Mouse (Mus musculus): ENCODE results near the gene Myh14. TPM values are rescaled to one million over a fixed set of nuclear protein-coding genes. Genes with fewer than 3 reads are reported as not detected.
A peak's percentile ranks its signal among the peaks of the same experiment; 100 is the strongest.
"Not testable (repeated sequence)": the region's sequence is repeated elsewhere in the genome, so short reads cannot be mapped to it uniquely, and the experiment has no call there.

The Myh14 gene
- 10 to 100 TPM; 17.7 to 20.6 TPM for total RNA-seq (2021)

DNA sequence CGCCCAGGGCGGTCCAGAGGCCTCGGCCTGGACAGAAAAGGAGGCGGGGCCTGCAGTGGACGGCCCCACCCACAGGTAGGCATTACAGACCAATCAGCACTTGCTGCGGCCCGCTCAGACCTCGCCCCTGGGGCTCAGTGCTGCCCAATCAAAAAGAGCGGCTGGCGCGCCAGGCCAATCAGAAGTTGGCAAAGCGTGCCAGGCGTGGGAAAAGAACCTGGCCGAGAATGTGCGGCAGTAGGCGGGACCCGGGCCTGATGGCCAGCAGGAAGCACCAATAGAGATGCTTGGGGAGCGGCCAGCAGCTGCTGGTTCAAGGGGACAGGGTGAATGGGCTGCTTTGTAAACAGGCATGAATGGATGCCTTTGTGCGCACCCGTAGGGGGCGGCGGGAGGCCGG lies at the start of gene Myh14:
Myh14 (minus strand) TSS at position 41 of the 400 bp plus-strand sequence.
- DNase-seq (ENCODE audit: low spot score in 2 of 2): peak; percentile 89 to 90
- intact Hi-C loops (cut with DNase I): loop anchor here (5.0 kb wide), 1 partner anchor 51 kb away; no protein-coding TSS in a partner anchor

DNA sequence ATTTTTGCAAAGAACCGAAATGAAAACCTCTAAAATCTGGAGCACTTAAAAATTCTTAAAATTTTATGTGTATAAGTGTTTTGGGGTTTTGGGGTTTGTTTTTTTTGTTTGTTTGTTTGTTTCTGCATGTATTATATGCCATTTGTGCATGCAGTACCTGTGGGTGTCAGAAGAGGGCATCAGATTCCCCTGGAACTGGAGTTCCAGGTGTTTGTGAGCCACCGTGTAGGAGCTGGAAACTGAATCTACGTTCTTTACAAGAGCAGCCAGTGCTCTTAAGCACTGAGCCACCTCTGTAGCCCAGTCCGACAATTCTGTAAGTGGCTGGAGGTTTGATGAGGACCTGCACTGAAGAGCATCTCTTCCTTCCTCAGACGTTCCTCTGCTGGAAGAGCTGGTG lies 39.2 kb upstream of the Myh14 start:
- DNase-seq (ENCODE audit: low spot score in 2 of 2): no peak
- intact Hi-C loops (cut with DNase I): loop anchor here (5.0 kb wide), 1 partner anchor 77 kb away; no protein-coding TSS in a partner anchor

DNA sequence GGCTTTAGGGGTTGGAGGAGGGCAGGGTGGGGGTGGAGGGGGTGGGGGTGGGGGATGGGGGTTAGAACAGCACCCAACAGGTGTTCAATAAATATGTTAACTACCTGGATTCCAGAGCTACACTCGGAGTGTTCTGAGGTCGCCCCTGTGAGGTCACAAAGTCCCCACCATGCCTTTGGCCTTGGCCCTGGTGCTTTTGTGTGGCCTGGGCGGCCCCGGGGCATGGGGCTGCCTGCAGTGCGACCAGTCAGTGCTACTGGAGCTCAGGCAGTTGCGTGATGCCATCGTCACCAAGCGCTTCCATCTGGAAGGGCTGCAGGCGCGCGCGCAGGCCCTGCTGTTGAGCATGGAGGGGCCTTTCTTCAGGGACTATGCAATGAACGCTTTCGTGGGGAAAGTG lies 37.9 kb upstream of the Myh14 start, which contains the start of gene Izumo2:
Izumo2 (plus strand) TSS at position 169 of the 400 bp plus-strand sequence.
- DNase-seq (ENCODE audit: low spot score in 2 of 2): no peak
- intact Hi-C loops (cut with DNase I): no loop called here

DNA sequence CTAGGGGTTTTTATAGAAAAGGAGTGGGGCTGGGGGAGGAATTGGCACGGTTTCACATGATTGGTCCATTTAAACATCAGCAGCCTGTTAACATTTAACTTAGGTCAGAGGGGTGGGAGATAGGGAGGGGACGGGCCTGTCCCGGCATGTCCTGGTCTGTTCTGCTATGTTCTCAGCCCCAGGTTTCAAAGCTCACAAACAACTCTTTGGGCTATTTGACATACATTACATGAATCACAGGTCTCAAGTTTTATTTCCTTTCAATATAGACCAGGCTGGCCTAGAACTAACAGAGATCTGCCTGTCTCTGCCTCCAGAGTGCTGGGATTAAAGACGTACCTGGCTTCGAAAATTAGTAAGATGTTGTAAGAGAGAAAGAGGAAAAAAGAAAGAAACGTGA lies 37.5 kb upstream of the Myh14 start:
- intact Hi-C loops (cut with DNase I); DNase-seq (ENCODE audit: low spot score in 2 of 2): not testable (repeated sequence)

DNA sequence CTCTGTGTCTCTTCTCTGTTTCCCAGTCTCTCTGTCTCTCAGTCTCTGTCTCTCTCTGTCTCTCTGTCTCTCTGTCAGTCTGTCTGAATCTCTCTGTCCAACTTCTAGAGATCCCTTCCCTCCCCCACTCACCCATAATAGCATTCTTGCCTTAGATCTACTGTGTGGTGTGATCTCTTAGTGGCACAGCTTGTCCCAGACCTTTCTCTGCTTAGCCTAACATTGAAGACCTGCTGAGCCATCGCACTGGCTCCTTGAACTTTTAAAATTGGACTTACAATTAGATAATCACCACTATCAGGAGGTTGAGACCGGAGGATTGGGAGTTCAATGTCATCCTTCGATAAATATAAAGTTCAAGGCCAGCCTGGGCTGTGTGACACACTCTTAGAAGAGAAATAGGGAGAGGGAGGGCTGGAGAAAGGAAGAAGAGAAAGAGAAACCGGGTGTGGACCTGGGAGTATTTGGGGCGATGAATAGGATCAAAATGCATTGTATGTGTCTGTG lies 36.6 kb upstream of the Myh14 start:
- intact Hi-C loops (cut with DNase I): no loop called here
- no peak for DNase-seq (ENCODE audit: low spot score in 2 of 2)

DNA sequence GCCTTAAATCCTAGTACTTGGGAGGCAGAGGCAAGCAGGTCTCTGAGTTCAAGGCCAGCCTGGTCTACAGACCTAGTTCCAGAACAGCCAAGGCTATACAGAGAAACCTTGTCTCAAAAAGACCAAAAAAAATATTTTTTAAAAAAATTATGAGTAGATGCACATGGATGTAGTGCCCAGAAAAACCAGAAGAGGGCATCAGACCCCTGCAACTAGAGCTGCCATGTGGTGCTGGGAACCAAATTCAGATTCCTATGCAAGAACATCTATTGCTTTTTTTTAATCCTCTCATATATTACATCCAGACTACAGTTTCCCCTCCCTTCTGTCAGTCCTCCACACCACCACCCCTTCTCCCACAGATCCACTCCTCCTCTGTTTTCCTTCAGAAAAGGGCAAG lies 35.7 kb upstream of the Myh14 start:
- intact Hi-C loops (cut with DNase I): no loop called here
- no peak for DNase-seq (ENCODE audit: low spot score in 2 of 2)

DNA sequence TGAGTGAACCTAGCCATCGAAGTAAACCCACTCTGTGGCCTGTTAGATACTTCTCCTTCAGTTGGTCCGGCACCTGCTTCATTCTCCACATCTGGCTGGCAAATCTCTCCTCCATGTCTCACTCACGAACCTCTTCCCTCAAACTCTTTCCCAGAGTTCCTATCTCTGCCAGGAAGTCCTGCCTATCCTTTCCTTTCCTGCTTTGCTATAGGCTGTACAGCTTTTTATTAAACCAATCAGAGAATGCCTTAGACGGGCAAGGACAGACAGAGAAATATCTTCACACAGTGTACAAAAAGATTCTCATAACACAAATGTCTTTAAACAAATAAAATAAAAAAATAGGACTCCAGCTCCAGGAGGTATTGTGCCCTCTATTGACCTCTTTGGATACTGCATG lies 34.4 kb upstream of the Myh14 start:
- DNase-seq (ENCODE audit: low spot score in 2 of 2): no peak
- intact Hi-C loops (cut with DNase I): no loop called here

DNA sequence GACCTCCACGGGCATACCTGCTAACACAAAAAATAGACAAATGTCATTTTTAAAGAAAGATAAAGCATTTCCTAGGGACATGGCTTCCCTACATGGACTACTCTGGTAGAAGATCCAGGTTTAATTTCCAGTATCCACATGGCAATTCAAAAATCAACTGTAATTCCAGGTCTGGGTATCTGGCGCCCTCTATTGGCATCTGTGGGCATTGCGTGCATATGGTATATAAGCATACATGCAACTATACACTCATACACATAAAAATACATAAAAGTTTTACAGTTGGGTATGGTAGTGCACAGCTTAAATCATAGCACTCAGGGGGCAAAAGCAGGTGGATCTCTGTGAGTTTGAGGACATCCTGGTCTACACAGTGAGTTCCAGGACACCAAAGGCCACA lies 33.7 kb upstream of the Myh14 start:
- DNase-seq (ENCODE audit: low spot score in 2 of 2): no peak
- intact Hi-C loops (cut with DNase I): loop anchor here (5.0 kb wide), 1 partner anchor 37 kb away; no protein-coding TSS in a partner anchor

DNA sequence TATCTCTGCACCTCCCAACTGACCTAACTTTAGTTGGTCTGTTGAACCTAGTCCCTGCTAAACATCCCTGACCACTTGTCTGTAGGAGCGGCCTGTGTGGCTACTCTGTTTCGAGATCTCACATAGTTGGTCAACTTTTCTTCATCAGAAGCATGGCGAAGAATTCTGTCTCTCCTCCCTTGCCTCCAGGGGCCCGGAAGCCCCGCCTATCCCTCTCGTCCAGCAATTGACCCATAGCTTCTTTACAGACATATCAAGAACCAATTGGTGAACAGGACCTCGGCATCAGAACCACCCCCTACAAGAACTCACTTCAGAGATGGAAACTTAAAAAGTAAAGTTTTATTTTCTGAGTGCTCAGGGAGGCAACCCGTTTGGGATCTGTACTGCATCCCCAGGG lies 32.3 kb upstream of the Myh14 start:
- intact Hi-C loops (cut with DNase I): loop anchor here (1.0 to 5.0 kb wide), 2 partner anchors 13 to 36 kb away; no protein-coding TSS in a partner anchor
- DNase-seq (ENCODE audit: low spot score in 2 of 2): no peak

DNA sequence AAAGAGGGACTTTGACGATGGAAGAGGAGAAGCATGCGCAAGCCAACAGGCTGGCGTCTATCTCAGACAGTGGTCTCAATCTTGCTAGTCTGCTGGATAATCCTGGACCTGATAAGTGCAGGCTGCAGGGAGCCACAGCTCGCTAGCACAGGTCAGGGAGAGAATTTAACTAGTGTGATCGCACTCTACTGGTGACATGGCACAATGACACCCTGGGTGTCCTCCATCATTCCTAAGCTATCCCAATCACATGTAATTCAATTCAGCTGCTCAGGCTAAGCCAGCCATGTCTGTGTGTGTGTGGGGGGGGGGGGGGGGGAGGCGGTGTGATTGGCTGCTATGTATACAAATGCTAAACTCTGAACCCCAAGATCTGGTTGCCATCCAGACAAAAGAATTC lies 31.3 kb upstream of the Myh14 start:
- DNase-seq (ENCODE audit: low spot score in 2 of 2): no peak
- intact Hi-C loops (cut with DNase I): loop anchor here (1.0 to 5.0 kb wide), 2 partner anchors 12 to 35 kb away; no protein-coding TSS in a partner anchor

DNA sequence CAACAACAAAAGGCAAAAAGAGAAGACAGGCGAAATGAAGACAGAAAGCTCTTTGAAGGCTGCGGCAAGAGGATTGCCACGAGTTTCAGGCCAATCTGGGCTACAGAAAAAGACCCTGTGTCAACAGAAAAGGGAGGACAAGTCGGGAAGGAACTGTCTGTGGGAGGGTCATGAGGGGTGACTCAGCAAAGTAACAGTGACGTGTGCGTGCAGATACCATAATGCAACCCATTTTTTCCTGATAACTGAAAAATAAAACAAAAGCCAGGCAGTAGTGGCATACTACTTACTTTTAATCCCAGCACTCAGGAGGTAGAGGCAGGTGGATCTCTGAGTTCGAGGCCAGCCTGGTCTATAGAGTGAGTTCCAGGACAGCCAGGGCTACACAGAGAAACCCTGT lies 27.3 kb upstream of the Myh14 start:
- no peak for DNase-seq (ENCODE audit: low spot score in 2 of 2)
- intact Hi-C loops (cut with DNase I): no loop called here

DNA sequence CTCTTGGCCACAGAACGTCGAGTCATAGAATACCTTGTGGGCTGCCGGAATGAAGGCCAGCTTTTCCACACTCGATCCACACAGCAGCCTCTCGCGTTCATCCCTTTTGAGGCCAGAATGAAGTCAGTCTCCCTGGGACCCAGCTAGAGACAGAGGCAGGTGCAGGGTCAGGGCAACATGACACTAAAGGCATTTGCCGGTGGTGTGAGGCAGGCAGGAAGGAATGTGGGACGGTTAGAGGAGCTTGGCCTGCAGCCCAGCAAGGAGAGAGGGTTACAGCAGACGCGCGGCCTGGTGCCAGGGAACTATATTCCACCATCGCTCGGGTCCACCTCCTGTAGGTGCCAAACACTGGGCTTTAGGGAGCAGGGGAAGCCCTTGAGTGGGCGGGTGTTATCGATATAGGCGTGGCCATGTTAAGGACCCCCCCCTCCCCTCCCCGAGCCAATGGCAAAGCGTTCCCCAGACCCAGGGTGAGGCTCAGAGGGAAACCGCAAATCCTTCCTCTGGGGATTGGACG lies 26.6 kb upstream of the Myh14 start:
- intact Hi-C loops (cut with DNase I): no loop called here
- no peak for DNase-seq (ENCODE audit: low spot score in 2 of 2)

DNA sequence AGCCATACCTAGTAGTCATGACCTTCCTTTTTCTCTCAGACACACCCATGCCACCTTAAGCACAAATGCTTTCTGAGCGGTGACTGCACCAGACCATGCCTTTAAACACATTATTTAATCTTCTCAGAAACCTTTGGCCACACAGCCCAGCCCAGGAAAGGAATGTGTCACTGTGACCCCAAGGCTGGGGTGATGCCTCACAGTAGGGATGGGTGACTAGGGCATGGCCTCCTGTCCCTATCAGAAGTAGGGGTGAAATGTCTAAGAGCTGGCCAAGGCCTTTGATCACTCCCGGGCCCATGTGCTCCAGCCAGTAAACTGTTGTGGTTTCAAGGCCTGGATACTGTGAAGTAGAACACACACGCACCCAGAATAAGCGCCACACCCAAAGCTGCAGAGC lies 24.6 kb upstream of the Myh14 start:
- no peak for DNase-seq (ENCODE audit: low spot score in 2 of 2)
- intact Hi-C loops (cut with DNase I): no loop called here

DNA sequence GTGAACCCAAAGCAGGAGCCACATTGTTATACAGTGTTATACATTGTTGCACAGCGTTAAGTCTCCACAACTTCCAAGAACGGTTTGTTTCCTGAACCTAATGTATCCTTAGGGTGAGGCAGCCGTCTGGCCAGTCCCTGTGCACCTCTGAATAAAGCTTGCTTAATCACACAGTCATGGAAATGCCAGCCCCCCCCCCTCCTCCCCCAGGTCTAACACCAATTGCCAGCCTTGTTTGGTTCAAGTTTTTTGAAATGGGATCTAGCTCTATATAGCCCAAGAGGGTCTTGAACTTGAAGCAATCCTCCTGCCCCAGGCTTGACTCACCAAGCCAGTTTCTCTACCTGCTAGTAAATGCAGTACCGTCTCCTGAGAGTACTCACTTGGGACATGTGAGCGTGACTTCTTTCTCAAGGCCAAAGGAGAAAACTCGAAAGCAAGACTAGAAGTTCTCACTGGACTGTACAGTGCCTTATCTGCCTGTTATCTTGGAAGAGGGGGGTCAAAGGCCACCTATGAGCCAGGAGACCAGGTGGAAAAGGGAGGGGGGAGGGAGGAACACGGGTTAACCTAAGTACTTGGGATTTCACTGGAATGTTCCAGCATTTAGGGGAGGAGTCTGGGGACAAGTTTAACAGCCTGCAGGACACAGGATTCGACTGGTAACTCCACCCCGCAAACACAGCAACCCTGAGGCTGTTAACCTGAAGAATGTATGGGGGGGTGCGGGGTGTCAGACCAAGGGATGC lies 23.0 kb upstream of the Myh14 start:
- DNase-seq (ENCODE audit: low spot score in 2 of 2): no peak
- intact Hi-C loops (cut with DNase I): no loop called here

DNA sequence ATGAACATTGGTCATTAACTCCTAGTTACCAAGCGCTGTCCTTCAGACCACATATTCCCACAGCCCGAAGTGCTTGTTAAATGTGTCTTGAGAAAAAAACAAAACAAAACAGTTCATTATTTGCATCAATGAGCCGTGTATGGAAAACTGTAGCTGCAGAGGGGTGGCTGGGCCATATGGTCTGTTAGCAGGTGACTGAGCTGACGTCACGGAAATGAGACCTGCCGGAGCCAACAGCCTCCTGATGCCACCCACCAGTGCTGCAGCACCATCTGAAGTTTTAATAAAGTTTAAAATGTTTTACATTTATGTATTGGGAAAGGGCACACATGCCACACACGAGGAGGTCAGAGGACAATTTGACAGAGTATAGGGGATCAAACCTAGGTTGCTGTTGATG lies 18.7 kb upstream of the Myh14 start:
- intact Hi-C loops (cut with DNase I): no loop called here
- DNase-seq (ENCODE audit: low spot score in 2 of 2): no peak

DNA sequence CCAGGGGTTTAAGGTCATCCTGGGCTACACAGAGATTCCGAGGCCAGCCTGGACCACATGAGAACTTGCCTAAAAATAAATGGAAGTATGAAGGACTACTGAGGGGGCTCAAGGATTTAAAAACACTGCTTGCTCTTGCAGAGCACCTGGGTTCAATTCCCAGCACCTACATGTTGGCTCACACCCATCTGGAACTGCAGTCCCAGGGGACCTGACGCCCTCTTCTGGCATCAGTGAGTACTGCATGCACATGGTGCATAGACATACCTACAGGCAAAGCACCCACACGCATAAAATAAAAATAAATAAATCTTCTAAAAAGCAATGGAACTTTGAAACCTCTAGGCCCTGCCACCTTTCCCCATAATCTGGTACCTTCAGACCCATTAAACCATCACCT lies 18.2 kb upstream of the Myh14 start:
- intact Hi-C loops (cut with DNase I): no loop called here
- DNase-seq (ENCODE audit: low spot score in 2 of 2): no peak

DNA sequence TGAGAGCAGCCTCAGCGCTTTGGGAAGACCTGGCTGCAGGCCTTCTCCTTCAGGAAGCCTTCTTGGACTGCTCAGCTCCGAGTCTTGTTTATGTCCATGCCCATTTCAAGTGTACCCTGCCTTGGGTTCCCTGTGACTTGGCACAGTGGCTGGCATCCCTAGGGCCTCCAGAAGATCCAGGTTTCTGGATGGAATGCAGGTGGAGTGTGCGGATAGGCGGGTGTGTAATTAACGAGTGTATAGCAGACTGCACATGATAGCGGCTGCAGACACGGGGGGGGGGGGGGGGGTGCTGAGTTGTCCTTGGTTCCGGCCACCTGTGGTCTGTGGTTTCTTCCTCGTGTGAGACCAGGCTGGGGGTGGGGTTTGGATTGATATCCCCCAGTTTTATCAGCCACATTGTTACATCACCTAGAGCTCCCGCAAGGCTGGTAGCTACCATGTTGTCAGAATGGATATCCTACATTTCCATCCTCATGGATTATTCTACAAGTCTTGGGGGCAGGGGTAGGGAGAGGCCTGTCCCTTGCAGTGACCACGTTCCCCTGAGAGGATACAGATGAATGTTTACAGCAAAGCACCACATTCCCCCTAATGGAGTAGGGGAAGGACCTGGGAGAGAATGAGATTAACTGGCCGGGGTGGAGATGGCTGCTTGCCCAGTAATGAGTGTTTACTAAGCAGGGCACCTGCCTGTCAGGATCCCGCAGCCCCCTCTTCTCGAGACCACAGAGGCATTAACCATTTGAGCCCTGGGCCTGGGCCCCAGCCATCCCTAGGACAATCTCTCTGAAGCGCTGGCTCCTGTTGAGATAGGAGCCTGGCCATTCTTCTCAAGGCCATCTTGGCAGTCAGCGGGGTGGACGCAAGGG lies 15.1 kb upstream of the Myh14 start:
- DNase-seq (ENCODE audit: low spot score in 2 of 2): no peak
- intact Hi-C loops (cut with DNase I): no loop called here

DNA sequence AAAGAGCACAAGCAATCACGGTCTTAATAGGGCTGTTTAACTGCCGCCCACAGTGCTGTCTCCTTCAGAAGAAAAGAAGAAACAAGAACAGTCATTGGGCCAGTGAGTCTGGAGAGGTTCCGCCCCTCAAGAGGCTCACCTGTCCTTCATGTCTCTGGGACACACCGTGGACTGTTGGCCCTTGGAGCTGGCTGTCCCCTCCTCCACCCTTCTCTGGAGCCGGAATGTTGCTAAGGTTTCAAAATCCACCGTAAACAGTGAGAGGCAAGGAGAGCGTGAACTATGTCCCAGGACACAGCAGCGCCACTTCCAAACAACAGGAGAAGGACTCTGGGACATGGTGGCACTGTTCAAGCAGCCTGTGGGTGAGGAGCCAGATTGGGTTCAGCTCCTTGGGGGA lies 13.0 kb upstream of the Myh14 start:
- DNase-seq (ENCODE audit: low spot score in 2 of 2): no peak
- intact Hi-C loops (cut with DNase I): no loop called here

DNA sequence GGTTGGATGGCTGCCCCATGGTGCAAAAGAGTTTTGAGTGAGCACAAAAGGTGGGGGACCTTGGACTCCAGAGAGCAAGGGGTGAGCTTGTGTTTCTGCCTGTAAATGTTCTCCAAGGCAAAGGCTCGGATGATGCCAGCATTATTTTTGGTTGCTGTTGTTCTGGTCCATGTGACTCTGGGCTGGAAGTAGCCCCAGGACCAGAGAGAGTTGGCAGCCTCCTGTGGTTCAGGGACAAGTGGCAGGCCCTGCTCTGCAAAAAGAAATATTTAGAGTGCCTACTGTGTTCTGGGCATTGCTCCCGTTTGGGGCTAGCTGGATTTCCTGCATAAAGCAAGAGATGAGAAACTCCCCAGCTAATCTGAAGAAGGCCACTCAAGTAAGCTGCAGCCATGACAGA lies 6.0 kb upstream of the Myh14 start:
- intact Hi-C loops (cut with DNase I): no loop called here
- DNase-seq (ENCODE audit: low spot score in 2 of 2): peak in 1 of 2 experiments; percentile 29

DNA sequence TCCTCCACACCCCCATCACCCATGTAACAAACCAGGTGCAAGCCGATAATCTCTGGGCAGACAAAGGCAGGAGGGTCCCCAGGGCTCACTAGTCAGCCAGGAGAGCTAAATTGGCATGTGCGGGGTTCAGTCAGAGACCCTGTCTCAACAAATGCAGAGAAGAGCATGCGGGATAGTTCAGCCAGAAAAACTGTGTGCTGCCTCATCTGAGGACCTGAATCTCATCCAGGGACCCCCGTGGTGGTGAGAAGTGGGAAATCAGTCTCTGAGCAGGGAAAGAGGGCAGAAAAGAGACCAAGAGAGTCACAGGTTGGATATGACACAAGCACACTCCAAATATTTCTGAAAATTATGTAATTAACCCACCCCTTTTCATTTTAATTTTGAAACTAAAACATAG lies 5.5 kb upstream of the Myh14 start:
- intact Hi-C loops (cut with DNase I): no loop called here
- DNase-seq (ENCODE audit: low spot score in 2 of 2): no peak
